Mouse (Mus musculus): ENCODE results near the gene Rimbp3.
A peak's percentile ranks its signal among the peaks of the same experiment; 100 is the strongest.

DNA sequence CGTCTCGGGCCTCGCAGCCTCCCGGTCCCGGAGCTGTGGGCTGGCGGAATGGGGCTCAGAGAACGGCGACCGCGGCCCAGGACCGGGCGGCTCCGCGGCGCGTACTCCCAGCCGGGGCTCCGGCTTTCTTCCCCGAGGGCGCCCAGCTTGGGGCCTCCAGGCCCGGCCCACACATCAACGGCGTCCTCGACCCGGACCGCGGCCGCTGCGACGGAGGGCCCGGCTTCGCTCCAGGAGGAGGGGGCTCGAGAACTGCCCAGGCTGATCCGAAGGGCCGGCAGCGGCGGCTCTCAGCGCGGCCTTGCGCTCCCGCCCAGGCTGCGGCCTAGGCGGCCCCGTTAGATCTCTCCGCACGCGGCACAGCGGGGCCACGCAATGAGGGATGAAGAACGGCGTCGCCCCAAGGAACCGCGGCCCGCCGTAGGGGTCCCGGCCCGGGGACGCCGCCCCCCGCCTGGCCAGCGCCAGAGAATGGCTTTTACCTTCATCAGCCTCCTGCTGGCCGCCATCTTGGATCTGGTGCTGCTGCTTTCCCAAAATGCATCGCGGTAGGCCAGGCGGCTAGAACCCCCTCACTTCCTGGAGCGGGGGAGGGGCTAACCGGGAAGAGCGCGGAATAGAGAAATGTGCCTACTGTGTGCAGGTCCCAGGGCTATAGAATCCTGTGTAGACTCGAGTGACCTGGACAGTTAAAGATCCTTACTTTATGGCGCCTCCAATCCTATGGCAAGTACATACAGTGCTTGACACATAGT is 7.3 kb upstream of the Rimbp3 start:
- TF ChIP-seq POLR2A (IDR thresholded peaks at IDR 0.05; ENCODE audit: control insufficient read depth in 1 of 2, insufficient read depth in 1 of 2, low read depth in 1 of 2, low read length in 2 of 2, poor library complexity in 1 of 2) = peak; percentile 77 to 86; a peak in 3 of 4 replicates
- TF ChIP-seq USF1 (IDR thresholded peaks at IDR 0.05; ENCODE audit: low read depth, low read length) = peak; percentile 20; the same call in 1 of the 2 replicates
- TF ChIP-seq MAX (IDR thresholded peaks at IDR 0.05; ENCODE audit: low read length) = no peak
- no peak for TF ChIP-seq JUND (IDR thresholded peaks at IDR 0.05; ENCODE audit: low read depth, low read length)
- TF ChIP-seq MXI1 (IDR thresholded peaks at IDR 0.05; ENCODE audit: low read depth, low read length) = peak; percentile 47; the same call in 1 of the 2 replicates
- no peak for TF ChIP-seq MYB (IDR thresholded peaks at IDR 0.05; ENCODE audit: low read depth, low read length)
- no peak for TF ChIP-seq CTCF (IDR thresholded peaks at IDR 0.05 in 2 of 3, conservative IDR thresholded peaks at IDR 0.05 in 1 of 3; ENCODE audit: control insufficient read depth in 1 of 3, insufficient read depth in 1 of 3, low read depth in 2 of 3, low read length in 3 of 3, poor library complexity in 1 of 3, severe bottlenecking in 1 of 3)
- peak; percentile 3 to 55; a peak in 3 of 4 replicates for TF ChIP-seq EP300 (IDR thresholded peaks at IDR 0.05; ENCODE audit: low read depth in 1 of 2, low read length in 2 of 2)
- TF ChIP-seq GATA1 (IDR thresholded peaks at IDR 0.05; ENCODE audit: low read depth, low read length) = no peak
- TF ChIP-seq CHD1 (IDR thresholded peaks at IDR 0.05; ENCODE audit: low read depth, low read length) = peak; percentile 98
